Mouse (Mus musculus) right cerebral cortex, postnatal 10 days (tissue): ENCODE measurements at regions not wholly inside any gene's neighbourhood (a gene's known extent, or its start where the extent isn't known, plus 50 kb on each side); places are given as distances from the start of the nearest gene placed in this dataset.

Source experiments
- DNase-seq, 2 experiments: peaks; one replicate each; pipeline ENCODE4 v3.0.0; 2021; ENCODE audit warnings: low spot score in 2 of 2

GRCm38 (mm10) chr2:56714568-56714967 lies 409.2 kb downstream of the Nr4a2 start:
- DNase-seq = no peak

- DNase-seq = no peak
These were observed 440.2 kb downstream of the Nr4a2 start for GRCm38 (mm10) chr2:56683574-56683973.

DNA sequence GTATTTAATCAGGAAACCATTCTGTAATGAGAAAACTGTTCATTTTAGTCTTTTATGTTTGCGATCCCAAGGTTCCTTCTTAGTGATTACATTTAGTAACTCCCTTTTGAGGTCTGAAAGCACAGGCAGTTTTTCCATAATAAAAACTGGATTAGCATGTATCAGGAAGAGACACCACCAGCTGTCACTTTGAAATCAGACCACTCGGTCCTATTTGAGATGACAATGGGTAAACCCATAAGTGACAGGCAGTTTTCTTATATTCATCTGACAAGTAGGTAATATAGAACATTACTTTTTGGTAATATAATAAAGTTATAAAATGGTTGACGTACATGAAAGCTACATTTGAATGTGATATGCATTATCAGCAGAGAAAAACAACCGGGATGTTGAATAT lies 449.9 kb downstream of the Nr4a2 start:
- DNase-seq = no peak

DNA sequence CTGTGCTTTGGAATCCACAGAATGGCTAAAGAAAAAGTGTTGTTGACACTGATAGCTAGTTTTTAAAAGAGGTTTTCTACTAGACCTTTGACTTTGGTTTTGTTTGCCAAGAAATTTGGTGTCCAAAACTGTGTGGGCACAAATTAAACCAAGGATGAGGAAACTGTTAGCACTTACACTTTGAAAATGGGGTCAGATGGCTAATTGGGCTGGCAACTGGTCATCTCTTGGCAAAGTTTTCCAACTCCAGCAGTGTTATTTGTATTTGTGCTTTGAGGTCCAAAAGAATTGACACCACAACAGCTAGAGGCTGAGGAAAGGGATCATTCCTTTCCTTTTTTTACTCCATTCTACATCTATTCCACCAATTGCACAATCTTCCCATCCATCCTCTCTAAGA lies 451.1 kb downstream of the Nr4a2 start:
- DNase-seq = peak; percentile 17 to 27

GRCm38 (mm10) chr2:56662306-56662956 lies 461.4 kb downstream of the Nr4a2 start:
- DNase-seq = no peak
